Mouse (Mus musculus) spleen, postnatal 14 days (tissue): ENCODE data around the gene Gm1043.
A peak's percentile ranks its signal among the peaks of the same experiment; 100 is the strongest.

Experiments used
- DNase-seq, 2 experiments: peaks; one replicate each; pipeline ENCODE4 v3.0.0; 2021 to 2022; ENCODE audit warnings: low spot score in 2 of 2

Gene Gm1043

DNA sequence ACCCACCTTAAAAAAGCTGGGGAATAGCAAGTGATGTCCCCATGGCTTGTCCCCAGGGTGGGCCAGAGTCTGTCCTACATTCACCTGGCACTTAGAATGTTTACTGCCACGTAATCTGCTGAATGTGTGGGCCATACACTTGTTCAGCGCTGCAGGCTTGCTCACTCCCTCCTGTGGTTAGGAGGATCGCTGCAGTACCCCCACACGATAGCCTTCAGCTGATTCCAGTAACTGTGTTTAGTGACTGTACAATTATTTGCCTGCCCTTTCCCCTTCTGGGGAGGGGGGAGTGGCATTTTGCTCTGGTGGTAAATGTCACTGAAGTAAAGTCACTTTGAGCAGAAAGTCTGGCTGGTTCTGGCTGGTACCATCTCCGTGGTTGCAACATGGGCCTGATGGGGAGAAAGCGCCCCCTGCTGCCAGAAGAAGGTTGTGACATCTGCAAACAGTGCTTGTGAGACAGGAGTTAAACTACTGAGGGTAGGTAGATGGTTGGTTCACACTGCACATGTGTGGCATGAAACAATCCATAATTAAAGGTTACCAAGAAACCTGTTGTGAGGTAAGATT, 24.2 kb downstream of the Gm1043 start:
- peak; percentile 52 to 67 for DNase-seq

DNA sequence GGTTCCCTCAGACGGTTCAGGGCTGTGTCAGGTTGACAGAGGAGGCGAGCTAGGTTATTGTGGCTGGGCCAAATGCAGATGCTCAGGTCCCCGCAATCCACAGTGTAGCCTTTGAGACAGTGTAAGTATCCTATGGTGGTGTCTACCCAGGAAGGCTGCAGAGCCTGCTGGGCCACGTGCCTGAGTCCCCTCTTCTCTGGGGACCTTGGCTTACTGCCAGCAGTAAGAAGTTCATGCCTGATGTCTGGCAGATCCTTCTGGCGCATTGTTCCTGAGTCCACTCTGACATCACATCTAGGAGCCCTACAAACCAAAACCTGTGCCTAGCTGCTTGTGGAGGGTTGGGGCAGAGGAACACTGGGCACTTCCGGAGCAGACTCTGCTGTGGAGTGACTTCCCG, 27.2 kb downstream of the Gm1043 start:
- DNase-seq: no peak

DNA sequence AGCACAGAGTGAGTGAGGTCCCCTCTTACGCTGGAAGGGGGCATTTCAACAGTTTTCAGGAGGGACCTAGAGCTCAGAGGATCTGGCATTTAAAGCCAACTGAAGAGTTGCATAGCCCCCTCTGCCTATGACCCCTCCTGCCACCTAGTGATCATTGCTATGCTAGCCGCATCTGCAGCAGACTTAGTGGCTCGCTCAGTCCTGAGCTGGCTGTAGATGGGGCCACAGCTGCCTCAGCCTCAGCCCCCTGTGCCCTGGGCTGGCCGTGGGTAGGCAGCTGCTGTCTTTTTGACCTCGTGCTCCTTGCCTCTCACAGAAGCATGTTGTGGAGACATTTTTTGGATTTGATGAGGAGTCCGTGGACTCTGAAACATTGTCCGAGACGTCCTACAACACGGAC, 32.0 kb downstream of the Gm1043 start:
- no peak for DNase-seq

DNA sequence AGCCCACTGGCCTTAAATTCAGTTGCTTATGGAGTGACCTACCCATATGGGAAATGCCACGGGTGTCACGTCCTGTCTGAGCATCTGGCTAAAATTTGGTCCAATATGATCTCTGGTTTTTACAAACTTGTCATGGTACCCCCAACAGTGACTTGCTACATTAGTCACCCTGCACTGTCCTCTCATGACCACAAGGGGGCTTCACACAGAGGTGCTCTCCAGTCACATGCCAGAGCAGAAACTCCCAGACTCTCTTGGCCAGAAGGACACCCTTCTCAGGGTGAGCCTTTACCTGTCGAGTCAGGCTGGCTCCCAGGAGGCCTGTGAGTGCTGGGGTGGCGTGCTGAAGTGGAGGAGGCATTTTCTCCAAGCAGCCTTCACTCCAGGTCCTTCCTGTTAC, 33.1 kb downstream of the Gm1043 start:
- DNase-seq: no peak

- no peak for DNase-seq
Measured at GRCm38 (mm10) chr5:37121186-37121680, 36.1 kb downstream of the Gm1043 start.

DNA sequence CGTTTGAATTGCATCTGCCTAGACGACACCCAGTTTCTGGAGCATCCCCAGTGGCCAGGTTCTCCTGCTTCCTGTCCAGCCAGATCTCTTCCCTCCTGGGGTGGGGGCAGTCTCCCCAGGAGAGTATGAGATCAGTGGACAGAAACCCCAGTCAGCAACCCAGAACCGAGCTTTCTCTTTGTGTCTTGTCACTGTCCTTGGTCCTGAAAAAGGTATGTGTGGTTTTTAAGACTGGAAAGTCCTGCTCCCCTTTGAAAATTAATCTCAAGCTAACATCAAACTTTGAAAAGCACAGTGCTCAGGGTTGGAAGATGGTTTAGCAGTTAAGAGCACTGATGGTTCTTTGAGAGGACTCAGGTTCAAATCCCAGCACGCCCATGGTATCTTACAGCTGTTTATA, 46.7 kb downstream of the Gm1043 start:
- no peak for DNase-seq

- no peak for DNase-seq
Measured at GRCm38 (mm10) chr5:37141745-37142144, 56.6 kb downstream of the Gm1043 start.

DNA sequence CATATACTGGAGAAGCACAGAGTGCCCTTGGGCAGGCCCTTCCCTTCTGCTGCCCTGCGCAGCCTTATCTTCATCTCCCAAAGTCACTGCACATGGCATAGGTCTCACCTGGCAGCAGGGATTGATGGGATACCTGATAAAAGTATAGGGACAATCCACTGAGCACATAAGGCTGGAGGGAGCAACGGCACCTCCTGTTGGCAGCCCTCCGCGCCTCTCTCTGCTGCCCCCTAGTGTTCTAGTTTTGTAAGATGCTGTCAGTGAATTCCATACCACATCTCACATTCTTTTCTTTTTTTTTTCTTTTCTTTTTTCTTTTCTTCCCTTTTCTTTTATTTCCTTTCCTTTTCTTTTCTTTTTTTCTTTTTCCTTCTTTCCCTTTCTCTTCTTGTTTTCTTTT, 62.4 kb downstream of the Gm1043 start:
- peak in 1 of 2 experiments; percentile 20 for DNase-seq

DNA sequence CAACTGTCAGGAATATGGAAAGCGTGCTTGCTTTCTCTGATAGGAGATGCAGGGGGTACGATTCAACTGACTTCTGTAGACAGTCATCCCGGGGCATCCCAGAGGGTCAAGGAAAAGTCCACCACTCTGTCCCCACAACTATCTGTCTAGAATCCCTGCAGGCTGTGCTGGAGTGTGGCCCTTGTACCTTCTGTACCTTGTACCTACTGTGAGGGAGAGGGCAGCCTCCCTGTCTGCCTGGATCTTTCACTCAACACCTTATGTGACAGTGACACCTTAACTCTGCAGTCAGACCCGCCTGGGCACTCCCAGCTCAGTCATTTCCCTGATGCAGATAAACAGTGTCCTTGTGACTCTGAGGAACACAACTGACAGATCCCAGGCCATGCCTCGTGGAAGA, 65.5 kb downstream of the Gm1043 start:
- no peak for DNase-seq

DNA sequence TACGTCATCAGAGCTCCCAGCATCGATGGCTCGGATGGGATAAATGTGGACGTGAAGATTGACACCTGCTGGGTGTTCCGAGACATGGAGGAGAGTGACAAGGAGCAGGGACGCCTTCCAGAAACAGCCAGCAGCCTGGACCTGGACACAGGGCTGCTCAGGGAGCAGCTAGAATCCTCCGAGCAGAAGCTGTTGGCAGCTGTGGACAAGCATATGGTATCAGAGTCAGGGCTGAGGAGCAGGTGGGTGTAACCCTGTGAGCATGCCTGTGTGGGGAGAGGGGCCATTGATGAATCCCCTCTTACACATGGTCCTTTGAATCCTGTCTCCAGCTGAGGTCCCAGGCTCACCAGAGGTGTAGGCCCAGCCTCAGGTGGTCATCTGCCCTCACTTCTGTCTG, 69.3 kb downstream of the Gm1043 start:
- no peak for DNase-seq

DNA sequence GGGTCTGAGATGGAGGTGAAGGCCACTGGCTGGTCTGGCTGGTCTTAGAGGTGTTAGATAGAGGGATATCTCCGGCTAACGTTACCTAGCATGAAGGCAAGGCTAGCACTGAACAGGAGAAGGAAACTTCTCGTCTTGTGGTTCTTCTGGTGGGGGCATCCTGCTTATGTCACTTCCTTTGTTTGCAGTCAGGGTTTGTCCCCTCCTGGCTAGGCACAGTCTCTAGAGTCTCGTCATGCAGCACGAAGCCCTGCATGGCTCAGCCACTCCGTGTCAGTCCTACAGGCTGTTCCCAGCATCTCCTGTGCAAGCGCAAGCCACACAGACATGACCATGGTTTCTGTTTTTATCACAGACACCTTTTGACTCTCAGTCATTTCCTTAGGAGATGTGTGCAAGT, 73.2 kb downstream of the Gm1043 start:
- no peak for DNase-seq

GRCm38 (mm10) chr5:37162871-37163781, 78.0 kb downstream of the Gm1043 start:
- DNase-seq: peak in 1 of 2 experiments; percentile 14

DNA sequence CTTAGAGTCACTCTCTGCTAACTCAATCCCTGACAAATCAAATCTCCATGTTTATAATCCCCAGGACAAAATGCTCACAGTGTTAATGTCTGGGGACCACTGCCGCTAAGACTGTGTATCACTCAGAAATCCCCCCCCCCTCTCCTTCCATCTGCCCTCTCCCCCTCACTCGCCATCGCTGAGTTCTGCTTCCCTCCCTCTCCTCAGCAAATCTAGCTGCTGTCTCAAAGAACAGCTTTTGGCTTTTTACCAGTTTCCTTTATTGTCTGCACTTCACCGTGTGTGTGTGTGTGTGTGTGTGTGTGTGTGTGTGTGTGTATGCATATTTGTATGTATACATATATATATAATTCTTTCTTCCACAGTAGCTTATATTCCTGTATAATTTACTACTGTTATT, 91.3 kb downstream of the Gm1043 start:
- no peak for DNase-seq

DNA sequence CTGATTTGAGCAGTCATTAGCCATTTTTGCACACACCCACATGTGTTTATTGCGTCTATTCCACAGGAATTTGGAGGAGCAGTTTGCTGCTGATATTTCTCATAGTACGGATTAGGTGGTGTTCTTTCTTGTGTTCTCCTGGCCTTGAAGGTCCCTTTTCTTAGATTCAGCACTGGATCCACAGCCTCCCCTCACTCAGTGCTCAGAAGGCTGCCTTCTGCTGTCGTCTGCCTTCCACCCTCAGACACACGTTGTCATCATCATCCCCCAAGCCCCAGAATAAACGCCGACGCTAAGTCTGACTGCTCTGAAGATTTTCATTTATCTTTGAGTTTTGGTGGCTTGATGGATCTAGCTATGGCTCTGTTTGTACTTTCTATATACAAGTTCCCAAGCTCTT, 91.9 kb downstream of the Gm1043 start:
- no peak for DNase-seq

GRCm38 (mm10) chr5:37178811-37179210, 93.6 kb downstream of the Gm1043 start:
- DNase-seq: no peak

DNA sequence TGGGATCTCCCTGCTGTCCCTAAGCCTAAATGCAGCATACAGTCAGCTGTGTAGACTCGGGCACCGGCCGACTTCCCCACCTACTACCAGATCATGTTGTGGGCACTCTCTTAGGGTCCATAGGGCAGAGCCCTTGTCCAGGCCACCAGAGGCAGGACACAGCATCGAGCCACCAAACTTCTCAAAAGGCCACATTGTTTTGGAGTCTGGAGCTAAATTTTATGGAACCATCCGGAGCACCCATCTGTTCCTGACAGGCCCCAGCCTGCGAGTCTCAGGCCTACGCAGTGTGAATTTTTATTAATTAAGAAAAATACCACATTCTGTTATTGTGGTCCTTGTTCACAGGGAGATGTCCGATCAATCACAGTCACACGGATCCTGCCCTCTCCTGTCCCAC, 94.7 kb downstream of the Gm1043 start:
- DNase-seq: no peak

- no peak for DNase-seq
Measured at GRCm38 (mm10) chr5:37180624-37181023, 95.5 kb downstream of the Gm1043 start.

DNA sequence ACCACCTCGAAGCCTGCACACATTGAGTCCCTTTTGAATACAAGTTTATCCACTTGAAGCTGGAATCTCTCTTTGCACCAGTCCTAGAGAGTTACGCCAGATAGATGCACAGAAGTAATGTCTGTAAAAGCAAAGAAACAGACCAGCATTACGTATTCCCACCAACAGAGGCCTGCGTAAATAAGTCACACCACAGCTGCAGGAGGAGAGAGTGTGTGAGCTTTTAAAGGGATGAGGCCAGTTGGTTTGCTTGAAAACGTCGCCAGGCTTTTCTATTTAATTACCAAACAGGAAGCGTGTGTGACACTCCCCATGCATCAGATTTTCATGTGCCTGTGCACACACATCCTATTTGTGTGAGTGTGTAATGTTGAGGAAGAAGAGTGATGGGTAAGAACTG, 99.4 kb downstream of the Gm1043 start:
- DNase-seq: no peak

GRCm38 (mm10) chr5:37190378-37190777, 105.2 kb downstream of the Gm1043 start:
- no peak for DNase-seq

- DNase-seq: no peak
Measured at GRCm38 (mm10) chr5:37196196-37196595, 111.0 kb downstream of the Gm1043 start.

- no peak for DNase-seq
Measured at GRCm38 (mm10) chr5:37196666-37197250, 111.6 kb downstream of the Gm1043 start.

GRCm38 (mm10) chr5:37197423-37197822, 112.3 kb downstream of the Gm1043 start:
- DNase-seq: no peak
